Mouse (Mus musculus): ENCODE results near the gene Tekt5. TPM values are rescaled to one million over a fixed set of nuclear protein-coding genes. Genes with fewer than 3 reads are reported as not detected.
A peak's percentile ranks its signal among the peaks of the same experiment; 100 is the strongest.

The Tekt5 gene
- polyA plus RNA-seq, 1 experiment from 2014 or later = not detected

GRCm38 (mm10) chr16:10420447-10421054 is 25.3 kb upstream of the Tekt5 start:
- no peak for ATAC-seq (replicated peaks; ENCODE audit: low FRiP score)
- peaks cover 8% of the 10 kb centered on the region; the same call in 1 of the 2 replicates for H3K36me3 ChIP-seq (ENCODE audit: control insufficient read depth, insufficient read depth, low read length)

DNA sequence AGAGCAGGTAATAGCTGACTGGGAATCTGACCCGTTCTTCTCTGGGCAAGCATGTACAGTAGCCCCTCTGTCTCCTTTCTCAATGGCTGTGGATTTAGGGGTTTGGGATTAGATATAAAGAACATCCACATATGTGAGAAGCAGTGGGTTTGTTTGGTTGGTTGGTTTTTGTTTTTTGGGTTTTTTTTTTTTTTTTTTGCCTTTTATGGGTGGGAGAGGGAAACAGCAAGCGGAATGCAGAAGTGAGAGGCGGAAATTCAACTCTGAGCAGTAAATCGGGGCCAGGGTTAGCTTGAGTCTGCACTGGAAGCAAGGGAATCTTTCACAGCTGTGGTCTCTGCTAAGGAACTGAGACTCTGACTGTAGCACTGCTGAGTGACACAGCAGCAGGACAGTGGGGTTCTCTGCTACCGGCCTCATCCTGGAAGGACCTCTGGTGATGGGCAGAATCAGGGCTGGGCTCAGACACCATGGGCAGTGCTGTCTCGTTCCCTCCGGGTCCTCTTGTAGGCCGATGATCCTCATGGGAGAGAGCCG is 22.5 kb upstream of the Tekt5 start:
- no peak overlapping the region for H3K9ac ChIP-seq (ENCODE audit: low read length)
- H3K4me3 ChIP-seq (ENCODE audit: low read depth, low read length) = no peak overlapping the region
- no peak for ATAC-seq (replicated peaks; ENCODE audit: low FRiP score)
- H3K36me3 ChIP-seq (ENCODE audit: control insufficient read depth, insufficient read depth, low read length) = peaks cover 7% of the 10 kb centered on the region; the same call in 1 of the 2 replicates
- no peaks in the 10 kb centered on the region for H3K9me3 ChIP-seq (ENCODE audit: control insufficient read depth, low read length)
- WGBS = 96% methylated on average over 9 of the region's 9 CpGs
- 0 out of 2 replicates have a peak, but pooled peaks cover under 1% of the 10 kb centered on the region for H3K4me1 ChIP-seq (replicated peaks; ENCODE audit: control insufficient read depth, insufficient read depth, low read length)
- DNase-seq (ENCODE audit: low spot score) = no peak
- no peak overlapping the region for H3K4me2 ChIP-seq (ENCODE audit: low read depth, low read length, severe bottlenecking)
- no peak overlapping the region for H3K27ac ChIP-seq (ENCODE audit: low read depth, low read length)
- no peaks in the 10 kb centered on the region for H3K27me3 ChIP-seq (ENCODE audit: control insufficient read depth, insufficient read depth, low read length)

More at GRCm38 (mm10) chr16:10420447-10421054, 25.3 kb upstream of the Tekt5 start:
- H3K4me3 ChIP-seq (ENCODE audit: low read depth, low read length) = no peak overlapping the region
- no peaks in the 10 kb centered on the region for H3K9me3 ChIP-seq (ENCODE audit: control insufficient read depth, low read length)
- no peak overlapping the region for H3K4me2 ChIP-seq (ENCODE audit: low read depth, low read length, severe bottlenecking)
- no peak for DNase-seq (ENCODE audit: low spot score)
- no peak overlapping the region for H3K9ac ChIP-seq (ENCODE audit: low read length)
- H3K4me1 ChIP-seq (replicated peaks; ENCODE audit: control insufficient read depth, insufficient read depth, low read length) = no peaks in the 10 kb centered on the region
- 96% methylated on average over 9 of the region's 9 CpGs for WGBS
- no peak overlapping the region for H3K27ac ChIP-seq (ENCODE audit: low read depth, low read length)
- no peaks in the 10 kb centered on the region for H3K27me3 ChIP-seq (ENCODE audit: control insufficient read depth, insufficient read depth, low read length)

DNA sequence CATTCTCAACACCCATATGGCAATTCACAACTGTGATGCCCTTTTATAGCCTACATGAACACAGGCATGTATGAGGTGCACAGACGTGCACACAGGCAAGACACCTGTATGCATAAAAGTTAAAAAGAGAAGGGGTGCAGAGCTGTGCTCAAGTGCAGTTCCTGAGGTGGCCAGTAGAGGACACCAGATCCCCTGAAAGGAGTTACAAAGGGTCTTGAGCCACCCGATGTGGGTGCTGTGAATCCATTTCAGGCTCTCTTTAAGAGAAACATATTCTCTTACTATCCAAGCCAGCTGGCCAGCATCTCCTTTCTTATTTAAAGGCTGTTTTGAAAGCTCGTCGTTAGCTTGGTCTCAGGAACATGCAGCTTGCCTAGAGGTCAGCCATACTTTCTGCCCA is 21.6 kb upstream of the Tekt5 start:
- no peak overlapping the region for H3K9ac ChIP-seq (ENCODE audit: low read length)
- ATAC-seq (replicated peaks; ENCODE audit: low FRiP score) (no peak), DNase-seq (ENCODE audit: low spot score) (no peak)
- no peaks in the 10 kb centered on the region for H3K27me3 ChIP-seq (ENCODE audit: control insufficient read depth, insufficient read depth, low read length)
- H3K4me3 ChIP-seq (ENCODE audit: low read depth, low read length) = no peak overlapping the region
- WGBS = 93% methylated on average over 4 of the region's 4 CpGs
- H3K27ac ChIP-seq (ENCODE audit: low read depth, low read length) = no peak overlapping the region
- H3K36me3 ChIP-seq (ENCODE audit: control insufficient read depth, insufficient read depth, low read length) = peaks cover 7% of the 10 kb centered on the region; the same call in 1 of the 2 replicates
- H3K4me2 ChIP-seq (ENCODE audit: low read depth, low read length, severe bottlenecking) = no peak overlapping the region
- H3K9me3 ChIP-seq (ENCODE audit: control insufficient read depth, low read length) = no peaks in the 10 kb centered on the region
- peaks cover 4% of the 10 kb centered on the region; the same call in 1 of the 2 replicates for H3K4me1 ChIP-seq (replicated peaks; ENCODE audit: control insufficient read depth, insufficient read depth, low read length)

DNA sequence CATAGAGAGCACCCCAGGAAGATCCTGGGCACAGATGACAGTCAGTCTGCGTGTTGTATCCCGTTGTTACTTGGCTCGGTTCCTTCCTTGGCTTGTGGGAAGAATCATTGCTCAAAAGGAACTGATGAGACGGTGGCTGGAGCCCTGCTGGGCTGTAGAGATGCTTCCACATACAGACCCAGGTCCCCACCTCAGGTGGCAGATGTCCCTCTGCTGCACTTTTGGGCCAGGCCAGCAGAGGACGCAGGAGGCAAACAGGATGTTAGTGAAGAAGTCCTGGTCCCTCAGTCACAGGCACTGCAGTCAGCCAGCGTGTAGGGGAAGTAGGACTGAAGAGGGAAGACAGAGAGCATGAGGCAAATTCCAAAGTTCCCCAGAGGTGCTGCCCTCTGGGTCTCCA is 20.7 kb upstream of the Tekt5 start:
- Histone ChIP-seq H3K36me3 (ENCODE audit: control insufficient read depth, insufficient read depth, low read length) (peaks cover 5% of the 10 kb centered on the region; the same call in 1 of the 2 replicates), H3K4me3 (ENCODE audit: low read depth, low read length) (no peak overlapping the region), H3K9ac (ENCODE audit: low read length) (no peak overlapping the region), H3K27ac (ENCODE audit: low read depth, low read length) (no peak overlapping the region), H3K4me2 (ENCODE audit: low read depth, low read length, severe bottlenecking) (no peak overlapping the region), H3K27me3 (ENCODE audit: control insufficient read depth, insufficient read depth, low read length) (no peaks in the 10 kb centered on the region), H3K9me3 (ENCODE audit: control insufficient read depth, low read length) (no peaks in the 10 kb centered on the region), H3K4me1 (replicated peaks; ENCODE audit: control insufficient read depth, insufficient read depth, low read length) (peaks cover 6% of the 10 kb centered on the region; the same call in 1 of the 2 replicates)
- 71% methylated on average over 6 of the region's 6 CpGs for WGBS
- DNase-seq (ENCODE audit: low spot score) (no peak), ATAC-seq (replicated peaks; ENCODE audit: low FRiP score) (no peak)

- peak within 1 kb of the TSS; percentile 87 for H3K9ac ChIP-seq (ENCODE audit: low read length)
- peaks cover 6% of the 10 kb centered on the region; the same call in 1 of the 2 replicates for H3K4me1 ChIP-seq (replicated peaks; ENCODE audit: control insufficient read depth, insufficient read depth, low read length)
- DNase-seq (ENCODE audit: low spot score) (peak; percentile 98), ATAC-seq (replicated peaks; ENCODE audit: low FRiP score) (peak; percentile 97)
- WGBS = 3% methylated on average over 56 of the region's 56 CpGs
- H3K27me3 ChIP-seq (ENCODE audit: control insufficient read depth, insufficient read depth, low read length) = no peaks in the 10 kb centered on the region
- no peaks in the 10 kb centered on the region for H3K9me3 ChIP-seq (ENCODE audit: control insufficient read depth, low read length)
- H3K27ac ChIP-seq (ENCODE audit: low read depth, low read length) = peak within 1 kb of the TSS; percentile 90
- peak within 1 kb of the TSS; percentile 69 for H3K4me3 ChIP-seq (ENCODE audit: low read depth, low read length)
- H3K36me3 ChIP-seq (ENCODE audit: control insufficient read depth, insufficient read depth, low read length) = peaks cover 5% of the 10 kb centered on the region; the same call in 1 of the 2 replicates
- H3K4me2 ChIP-seq (ENCODE audit: low read depth, low read length, severe bottlenecking) = peak within 1 kb of the TSS; percentile 65
Measured at GRCm38 (mm10) chr16:10411764-10412746, 16.8 kb upstream of the Tekt5 start, which contains the start of gene Nubp1. Nubp1 (plus strand) TSS chr16:10411948.

- DNase-seq (ENCODE audit: low spot score) = peak; percentile 91
- Histone ChIP-seq H3K9me3 (ENCODE audit: control insufficient read depth, low read length) (no peaks in the 10 kb centered on the region), H3K27ac (ENCODE audit: low read depth, low read length) (no peak overlapping the region), H3K4me2 (ENCODE audit: low read depth, low read length, severe bottlenecking) (no peak overlapping the region), H3K4me1 (replicated peaks; ENCODE audit: control insufficient read depth, insufficient read depth, low read length) (no peaks in the 10 kb centered on the region), H3K27me3 (ENCODE audit: control insufficient read depth, insufficient read depth, low read length) (peaks cover 6% of the 10 kb centered on the region; the same call in 1 of the 2 replicates), H3K36me3 (ENCODE audit: control insufficient read depth, insufficient read depth, low read length) (no peaks in the 10 kb centered on the region), H3K9ac (ENCODE audit: low read length) (no peak overlapping the region), H3K4me3 (ENCODE audit: low read depth, low read length) (no peak overlapping the region)
- 31% methylated on average over 7 of the region's 7 CpGs for WGBS
- no peak for ATAC-seq (replicated peaks; ENCODE audit: low FRiP score)
Measured at GRCm38 (mm10) chr16:10399160-10399559, 3.9 kb upstream of the Tekt5 start.

GRCm38 (mm10) chr16:10398755-10399154 is 3.5 kb upstream of the Tekt5 start:
- no peaks in the 10 kb centered on the region for H3K36me3 ChIP-seq (ENCODE audit: control insufficient read depth, insufficient read depth, low read length)
- DNase-seq (ENCODE audit: low spot score) (no peak), ATAC-seq (replicated peaks; ENCODE audit: low FRiP score) (no peak)
- H3K4me1 ChIP-seq (replicated peaks; ENCODE audit: control insufficient read depth, insufficient read depth, low read length) = no peaks in the 10 kb centered on the region
- H3K4me3 ChIP-seq (ENCODE audit: low read depth, low read length) = no peak overlapping the region
- no peaks in the 10 kb centered on the region for H3K9me3 ChIP-seq (ENCODE audit: control insufficient read depth, low read length)
- no peak overlapping the region for H3K27ac ChIP-seq (ENCODE audit: low read depth, low read length)
- H3K27me3 ChIP-seq (ENCODE audit: control insufficient read depth, insufficient read depth, low read length) = peaks cover 6% of the 10 kb centered on the region; the same call in 1 of the 2 replicates
- no peak overlapping the region for H3K9ac ChIP-seq (ENCODE audit: low read length)
- no peak overlapping the region for H3K4me2 ChIP-seq (ENCODE audit: low read depth, low read length, severe bottlenecking)
- 75% methylated on average over 5 of the region's 5 CpGs for WGBS

- Histone ChIP-seq H3K27me3 (ENCODE audit: control insufficient read depth, insufficient read depth, low read length) (peaks cover 6% of the 10 kb centered on the region; the same call in 1 of the 2 replicates), H3K4me2 (ENCODE audit: low read depth, low read length, severe bottlenecking) (no peak overlapping the region), H3K4me1 (replicated peaks; ENCODE audit: control insufficient read depth, insufficient read depth, low read length) (no peaks in the 10 kb centered on the region), H3K27ac (ENCODE audit: low read depth, low read length) (no peak overlapping the region), H3K36me3 (ENCODE audit: control insufficient read depth, insufficient read depth, low read length) (no peaks in the 10 kb centered on the region), H3K4me3 (ENCODE audit: low read depth, low read length) (no peak overlapping the region), H3K9ac (ENCODE audit: low read length) (no peak overlapping the region), H3K9me3 (ENCODE audit: control insufficient read depth, low read length) (no peaks in the 10 kb centered on the region)
- WGBS = 88% methylated on average over 9 of the region's 9 CpGs
- DNase-seq (ENCODE audit: low spot score) = no peak
- ATAC-seq (replicated peaks; ENCODE audit: low FRiP score) = no peak
Measured at GRCm38 (mm10) chr16:10392587-10392986, 2.7 kb downstream of the Tekt5 start.

All from forebrain, embryonic 11.5 days (tissue).